In the genomic region with DNA sequence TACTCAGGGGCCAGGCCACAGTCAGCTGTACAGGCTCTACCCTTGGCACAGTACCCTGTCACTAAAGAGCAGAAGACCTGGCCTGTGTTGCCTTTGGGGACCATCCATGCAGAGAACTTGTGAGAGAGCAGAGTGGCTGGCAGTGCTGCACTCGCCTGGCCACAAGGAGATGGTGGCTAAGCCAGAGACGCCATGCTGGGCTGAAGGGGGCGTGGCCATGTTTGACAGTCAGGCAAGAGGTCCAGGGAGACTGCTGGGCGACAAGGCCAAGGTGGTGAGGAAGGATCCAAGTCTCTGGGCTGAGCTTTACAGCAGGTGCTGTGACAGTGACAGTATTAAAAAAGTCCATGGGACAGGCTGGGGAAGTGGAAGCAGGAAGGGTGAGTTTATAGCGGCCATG, we compare ENCODE assay signal across 12 mouse cellular contexts.
"Had no signal": no experiment of that assay in that cellular context is flagged by ENCODE, and none has a peak within 500 bp of the region (broad histone marks: within the 10 kb centered on the region; RNA-seq: fewer than 3 reads in every experiment).

No protein-coding gene starts in this region.

- H3K4me2 ChIP-seq: kidney, embryonic 15.5 days; limb, embryonic 15.5 days; liver, embryonic 12.5 days; lung, embryonic 15.5 days; midbrain, embryonic 12.5 days; neural tube, embryonic 15.5 days had no signal

- ATAC-seq: liver, embryonic 12.5 days; midbrain, embryonic 16.5 days had no signal

- H3K27me3 ChIP-seq: kidney, embryonic 15.5 days; limb, embryonic 15.5 days; liver, embryonic 12.5 days; lung, embryonic 15.5 days; midbrain, embryonic 12.5 days; neural tube, embryonic 15.5 days had no signal

- H3K27ac ChIP-seq: kidney, embryonic 15.5 days; limb, embryonic 15.5 days; liver, embryonic 12.5 days; lung, embryonic 15.5 days; midbrain, embryonic 12.5 days; neural tube, embryonic 15.5 days; stomach, postnatal 0 days had no signal

- H3K9me3 ChIP-seq: kidney, embryonic 15.5 days; limb, embryonic 15.5 days; lung, embryonic 15.5 days; midbrain, embryonic 12.5 days; neural tube, embryonic 15.5 days had no signal

- H3K9ac ChIP-seq: kidney, embryonic 15.5 days; limb, embryonic 15.5 days; liver, embryonic 12.5 days; lung, embryonic 15.5 days; midbrain, embryonic 12.5 days; neural tube, embryonic 15.5 days had no signal

- DNase-seq: kidney, postnatal 14 days; right cerebral cortex, adult 18-20 months; right cerebral cortex, postnatal 25 days; thymus, postnatal 4 days had no signal

- H3K4me1 ChIP-seq: kidney, embryonic 15.5 days; limb, embryonic 15.5 days; liver, embryonic 12.5 days; lung, embryonic 15.5 days; midbrain, embryonic 12.5 days; neural tube, embryonic 15.5 days had no signal

- H3K4me3 ChIP-seq: kidney, embryonic 15.5 days; limb, embryonic 15.5 days; liver, embryonic 12.5 days; lung, embryonic 15.5 days; midbrain, embryonic 12.5 days; neural tube, embryonic 15.5 days had no signal
